Mouse (Mus musculus) urinary bladder, postnatal 4 days (tissue): Measurements from ENCODE around the gene Irs3.

ENCODE experiments used
- DNase-seq, 2 experiments: peaks; one replicate each; pipeline ENCODE4 v3.0.0; 2021 to 2022; ENCODE audit warnings: low spot score in 2 of 2

The Irs3 gene

DNA sequence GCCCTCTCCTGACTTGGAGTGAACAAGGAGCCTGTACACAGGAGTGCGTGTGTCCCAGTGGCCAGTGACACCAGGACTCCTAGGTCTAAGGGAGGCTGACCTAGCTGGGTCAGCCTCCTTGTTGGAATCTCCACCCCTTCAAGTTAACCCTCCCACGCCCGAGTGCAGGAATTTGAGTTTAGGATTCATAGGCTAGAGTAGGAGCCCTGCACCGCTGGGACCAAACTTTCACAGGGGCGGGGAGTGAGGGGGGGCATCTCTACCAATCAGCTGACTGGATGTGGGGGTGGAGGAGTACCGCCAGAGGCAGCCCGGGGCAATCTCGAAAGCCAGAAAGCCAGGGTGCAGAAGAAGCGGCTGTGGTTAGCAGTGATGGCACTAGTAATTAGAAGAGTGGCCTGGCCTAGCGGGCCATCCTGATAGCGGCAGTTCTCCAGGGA, at the start of gene Irs3:
Irs3 (minus strand) TSS at position 63 of the 440 bp plus-strand sequence.
- peak in 1 of 2 experiments; percentile 23 for DNase-seq

DNA sequence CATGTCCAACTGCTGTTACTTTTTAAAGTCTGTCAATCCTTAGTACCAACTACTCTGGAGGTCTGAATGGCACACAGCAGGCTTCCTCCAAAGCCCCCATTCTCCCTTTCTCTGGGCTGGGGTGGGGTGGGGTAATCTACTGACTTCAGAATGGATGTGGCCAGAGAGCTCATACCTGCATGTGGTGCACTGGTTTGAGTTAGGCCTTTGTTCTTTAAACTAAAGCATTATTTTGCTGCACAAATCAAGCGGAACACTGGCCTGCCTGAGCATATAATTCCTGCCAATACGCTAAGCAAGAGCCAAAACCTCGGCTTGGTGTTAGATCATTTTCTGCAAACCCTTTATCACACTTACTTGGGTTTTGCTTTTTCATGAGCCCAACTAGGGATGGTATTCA, 49.3 kb upstream of the Irs3 start:
- no peak for DNase-seq

DNA sequence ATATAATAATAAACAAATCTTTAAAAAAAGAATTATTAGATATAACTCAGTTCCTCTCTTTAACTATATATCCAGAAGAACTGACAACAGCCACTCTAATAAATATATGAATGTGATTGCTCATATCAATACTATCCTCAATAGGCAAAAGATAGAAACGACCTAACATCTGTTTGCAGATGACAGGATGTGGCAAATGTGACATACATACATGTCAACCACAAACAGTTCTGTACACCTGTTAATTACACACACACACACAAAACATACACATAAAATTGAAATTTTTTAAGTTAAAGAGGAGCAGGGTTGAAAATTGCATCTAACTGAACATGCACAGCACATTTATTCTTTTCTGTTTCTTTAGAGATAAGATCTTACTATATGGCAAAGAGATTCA, 46.4 kb upstream of the Irs3 start:
- no peak for DNase-seq

DNA sequence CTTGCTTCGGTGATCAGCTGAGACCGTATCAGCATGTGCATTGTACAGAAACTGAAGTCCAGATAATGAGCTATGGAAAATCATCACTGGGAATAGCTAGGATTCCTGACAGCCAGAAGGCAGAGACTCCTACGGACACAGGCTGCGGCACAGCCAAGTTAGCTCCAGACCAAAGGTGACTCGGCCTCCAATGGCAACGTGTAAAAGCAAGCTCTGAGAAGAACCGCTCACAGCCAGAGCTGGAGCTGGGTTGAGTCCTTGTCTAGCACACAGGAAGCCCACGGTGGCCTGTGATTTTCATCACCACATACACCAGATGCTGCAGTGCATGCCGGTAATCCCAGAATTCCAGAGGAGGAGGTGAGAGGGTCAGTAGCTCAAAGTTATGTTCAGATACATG, 45.0 kb upstream of the Irs3 start:
- no peak for DNase-seq

DNA sequence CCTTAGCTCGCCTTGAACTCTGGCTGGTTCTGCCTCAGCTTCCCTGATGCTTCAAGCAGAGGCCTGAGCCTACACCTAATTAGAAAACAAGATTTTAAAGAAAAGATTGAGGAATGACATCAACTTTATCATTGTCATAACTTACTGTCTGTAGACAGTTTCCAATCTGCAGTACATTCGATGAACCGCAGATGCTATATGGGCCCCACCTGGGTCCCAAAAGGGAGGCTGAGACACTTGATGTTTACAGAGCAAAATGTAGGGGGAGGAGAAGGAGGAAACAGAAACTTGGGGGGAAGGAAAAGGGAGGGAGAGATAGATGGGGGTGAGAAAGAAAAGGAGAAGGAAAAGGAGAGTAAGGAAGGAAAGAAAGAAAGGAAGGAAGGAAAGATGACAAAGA, 44.5 kb upstream of the Irs3 start:
- no peak for DNase-seq

DNA sequence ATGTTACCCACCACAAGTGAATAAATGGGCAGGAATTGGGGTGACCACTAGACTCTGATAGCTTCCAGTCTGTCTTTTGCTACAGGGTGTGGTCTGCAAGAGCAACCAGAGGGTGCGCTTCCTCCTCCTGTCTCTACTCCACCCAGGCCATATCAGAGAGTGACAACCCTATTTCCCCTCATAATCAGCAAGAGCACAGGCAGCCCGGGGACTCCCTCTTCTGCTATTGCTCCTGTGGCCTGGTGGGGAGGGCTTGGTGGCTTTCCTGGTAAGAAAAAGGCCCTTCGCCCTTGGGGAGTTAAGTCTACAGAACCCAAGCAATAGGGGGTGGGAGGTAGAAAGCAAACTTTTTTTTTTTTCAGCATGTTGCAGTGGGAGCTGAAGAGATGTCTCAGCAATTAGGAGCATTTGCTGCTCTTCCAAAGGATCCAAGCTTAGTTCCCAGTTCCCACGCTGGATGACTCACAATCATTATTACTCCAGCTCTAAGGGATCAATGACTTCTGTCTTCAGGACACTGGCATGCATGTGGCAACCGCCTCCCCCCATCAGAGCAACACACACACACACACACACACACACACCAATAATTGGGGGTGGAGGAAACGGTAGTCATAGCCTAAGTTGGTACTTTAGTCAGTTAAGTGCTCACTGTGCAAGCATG, 40.7 kb upstream of the Irs3 start:
- no peak for DNase-seq

DNA sequence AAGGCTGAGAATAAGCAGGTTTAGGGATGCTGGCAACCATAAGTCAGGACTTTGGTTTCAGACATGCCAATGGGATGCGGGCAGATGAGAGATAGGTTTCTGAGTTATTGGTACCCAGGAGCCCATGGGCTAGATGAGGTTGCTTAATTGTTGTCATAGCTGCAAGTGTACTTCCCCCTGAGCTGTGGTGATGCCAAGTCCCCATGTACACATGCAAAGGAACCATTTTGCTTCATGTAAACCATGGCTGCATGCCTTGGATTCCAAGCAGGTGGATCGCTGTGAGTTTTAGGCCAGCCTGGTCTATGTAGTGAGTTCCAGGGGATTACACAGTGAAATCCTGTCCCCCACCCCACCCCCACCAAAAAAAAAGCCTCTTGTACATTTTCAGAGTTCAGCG, 40.1 kb upstream of the Irs3 start:
- DNase-seq = no peak

DNA sequence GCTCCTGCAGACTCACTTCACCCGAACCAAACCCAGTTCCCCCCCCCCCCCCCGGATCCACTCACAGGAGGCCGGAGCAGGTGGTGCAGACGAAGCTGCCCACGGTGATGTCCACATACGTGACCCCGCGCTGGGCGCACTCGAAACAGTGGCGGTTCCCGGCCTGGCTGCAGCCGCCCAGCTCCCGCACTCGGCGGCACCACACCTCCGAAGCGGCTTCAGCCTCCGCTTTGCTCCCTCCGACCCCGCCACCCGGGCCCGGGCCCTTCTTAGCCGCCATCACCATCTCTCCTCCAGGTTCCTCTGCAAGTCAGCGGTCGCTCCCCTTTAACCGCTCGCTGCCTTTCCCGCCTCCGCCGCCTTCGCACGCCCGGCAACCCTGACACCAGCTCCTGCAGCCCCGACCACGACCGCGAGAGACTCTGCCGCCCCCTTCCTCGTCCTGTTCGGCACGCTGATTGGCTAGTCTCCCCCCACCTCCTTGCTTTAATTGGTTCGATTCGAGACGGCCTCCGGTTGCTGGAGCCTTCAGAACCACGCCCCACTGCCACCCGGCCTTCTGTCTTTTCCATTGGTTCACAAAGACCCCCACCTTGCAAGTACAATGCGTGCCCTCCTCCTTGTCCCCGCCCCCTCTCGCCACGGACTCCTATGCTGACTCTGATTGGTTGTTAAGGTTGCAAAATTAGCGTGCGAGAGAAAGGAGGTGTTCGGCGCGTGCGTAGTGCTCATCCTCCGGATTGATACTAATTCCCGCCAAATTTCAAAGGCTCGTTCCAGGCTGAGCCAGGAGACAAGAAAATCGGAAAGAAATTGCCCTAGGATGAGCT, 39.0 kb upstream of the Irs3 start, which contains the start of gene Agfg2:
Agfg2 (minus strand) TSS at position 433 of the 830 bp plus-strand sequence.
- DNase-seq = peak; percentile 98 to 99

DNA sequence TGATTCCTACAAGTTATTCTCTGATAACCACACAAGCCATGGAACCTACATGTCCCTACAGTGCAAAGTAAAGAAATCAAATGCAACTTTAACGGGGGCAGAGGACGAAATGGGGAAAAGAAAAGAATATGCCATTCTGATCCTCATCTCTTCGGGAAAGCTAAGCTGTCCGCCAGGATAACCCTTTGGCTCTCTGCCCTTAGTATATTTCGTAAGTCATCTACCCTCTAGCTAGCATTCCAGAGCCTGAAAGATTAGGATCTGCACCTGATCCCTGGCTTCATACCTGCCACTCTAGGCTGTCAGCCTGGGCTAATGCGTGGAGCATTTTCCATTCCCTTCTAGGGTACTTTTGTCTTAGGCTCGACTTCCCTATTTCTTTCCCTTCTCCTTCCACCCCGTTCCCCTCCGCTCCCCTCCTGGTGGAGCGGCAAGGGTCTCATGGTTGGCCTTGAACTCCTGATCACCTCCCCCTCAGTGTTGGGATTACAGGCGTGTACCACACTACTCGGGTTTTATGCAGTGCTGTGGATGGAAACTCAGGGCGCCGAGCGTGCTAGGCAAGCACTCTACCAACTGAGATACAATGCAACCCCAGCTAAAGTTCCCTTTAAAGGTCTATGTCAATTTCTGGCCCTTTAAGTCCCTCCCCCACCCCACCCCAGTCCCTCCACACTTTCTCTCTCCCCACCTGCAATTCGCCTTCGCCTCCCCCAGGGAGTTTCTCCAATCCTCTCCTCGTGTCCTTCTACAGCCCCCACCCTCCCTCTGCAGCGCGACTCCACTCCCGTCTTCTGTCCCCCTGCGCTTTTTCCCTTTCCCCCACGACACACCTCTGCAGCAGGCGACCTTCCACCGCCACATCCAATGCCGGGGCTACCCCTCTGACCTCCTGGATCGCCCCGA, 38.1 kb upstream of the Irs3 start:
- no peak for DNase-seq

DNA sequence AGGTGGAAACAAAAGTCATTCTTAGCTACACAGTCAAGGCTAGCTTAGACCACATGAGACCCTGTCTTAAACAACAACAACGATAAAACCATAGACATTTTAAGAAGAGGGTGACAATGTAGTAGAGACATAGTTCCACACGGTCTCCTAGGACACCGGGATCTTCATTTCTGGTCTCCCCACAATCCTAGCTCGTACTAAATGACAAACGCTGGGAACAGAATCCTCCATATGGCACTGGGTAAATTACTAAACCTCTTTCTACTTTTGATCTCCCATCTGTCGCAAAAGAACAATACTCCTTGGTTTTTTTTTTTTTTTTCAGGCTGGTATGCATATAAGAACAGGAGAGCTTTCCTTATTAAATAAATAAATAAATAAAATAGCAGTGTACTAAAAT, 37.0 kb upstream of the Irs3 start:
- no peak for DNase-seq

DNA sequence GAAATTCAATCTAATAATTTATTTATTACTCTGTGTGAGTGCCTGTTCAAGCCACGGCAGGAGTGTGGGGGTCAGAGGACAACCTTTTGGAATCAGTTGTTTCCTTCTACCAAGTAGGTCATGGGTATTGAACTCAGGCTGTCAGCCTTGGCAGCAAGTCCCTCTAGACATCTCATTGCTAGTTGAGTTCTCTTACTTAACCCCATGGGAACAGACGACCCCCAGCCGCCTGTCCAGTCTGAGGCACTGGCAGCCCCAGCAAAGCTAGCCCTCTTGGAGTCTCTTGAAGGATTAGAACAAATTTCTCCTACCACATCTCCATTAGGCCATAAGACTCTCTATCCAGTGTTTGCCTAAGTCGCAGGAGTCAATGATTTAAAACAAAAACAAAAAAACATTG, 34.2 kb upstream of the Irs3 start:
- DNase-seq = no peak

DNA sequence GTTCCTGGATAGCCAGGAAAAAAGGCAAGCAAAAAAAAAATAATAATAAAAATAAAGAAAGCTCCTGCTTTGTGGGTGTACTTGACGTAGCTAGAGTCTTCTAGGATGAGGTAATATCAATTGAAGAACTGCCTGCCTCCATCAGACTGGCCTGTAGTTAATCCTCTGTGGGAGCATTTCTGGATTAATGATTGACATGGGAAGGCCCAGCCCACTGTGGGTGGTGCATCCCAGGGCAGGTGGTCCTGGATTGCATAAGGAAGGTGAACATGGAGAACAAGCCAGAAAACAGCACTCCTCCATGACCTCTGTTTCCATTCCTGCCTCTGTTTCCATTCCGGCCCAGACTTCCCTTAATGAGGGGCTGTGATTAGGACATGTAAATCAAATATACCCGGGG, 33.2 kb upstream of the Irs3 start:
- DNase-seq = no peak

DNA sequence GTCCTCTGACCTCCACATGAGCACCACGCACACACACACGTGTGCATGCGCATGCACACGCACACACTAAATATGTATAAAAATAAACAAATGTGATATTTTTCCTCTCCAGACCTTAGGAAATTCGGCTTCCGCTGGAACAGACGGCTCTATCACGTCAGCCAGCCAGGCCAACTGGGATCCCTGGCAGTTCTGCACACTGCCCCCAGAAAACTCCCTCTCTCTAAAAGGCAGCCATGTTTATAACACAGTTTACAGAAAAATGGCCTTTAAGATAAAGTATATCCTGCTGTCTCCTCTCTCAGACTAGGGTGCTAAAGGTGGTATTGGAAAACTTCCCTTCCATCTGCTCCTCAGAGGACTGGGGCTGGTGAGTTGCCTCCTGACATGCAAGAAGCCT, 32.3 kb upstream of the Irs3 start:
- no peak for DNase-seq

DNA sequence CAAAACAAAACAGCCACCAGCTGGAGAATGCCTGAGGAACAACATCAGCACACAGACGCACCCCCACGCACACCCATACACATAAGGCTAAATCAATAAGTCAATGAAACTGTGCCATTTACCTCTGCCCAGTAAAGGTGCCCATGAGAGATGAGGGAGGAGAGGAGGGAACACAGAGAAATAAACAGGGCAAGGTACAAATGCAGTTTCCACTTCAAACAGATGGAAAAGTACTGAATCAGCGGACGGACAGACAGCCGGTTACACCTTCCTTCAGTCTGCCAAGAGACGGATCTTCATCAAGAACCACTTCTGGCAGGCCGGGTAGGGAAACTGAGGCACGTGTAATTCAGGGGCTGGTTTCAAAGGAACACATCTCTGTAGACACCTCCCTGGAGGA, 29.3 kb upstream of the Irs3 start:
- DNase-seq = no peak

DNA sequence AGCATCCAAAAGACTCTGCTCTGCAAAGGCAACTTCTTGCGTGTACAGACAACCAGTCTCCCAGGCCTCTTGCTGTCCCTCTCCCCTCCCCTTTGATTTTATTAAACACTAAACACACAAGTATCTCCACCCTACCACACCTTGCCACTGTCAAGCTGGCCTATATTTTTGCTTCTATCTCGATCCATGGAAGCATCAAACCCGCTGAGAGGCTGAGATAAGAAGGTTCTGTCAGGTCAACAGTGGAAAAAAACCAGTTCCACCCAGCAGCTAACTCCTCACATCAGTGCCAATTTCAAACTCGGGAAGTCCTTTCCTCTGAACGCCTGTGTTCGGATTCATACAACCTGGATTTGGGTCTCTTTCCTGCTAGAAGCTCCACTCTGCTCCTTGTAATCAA, 27.5 kb upstream of the Irs3 start:
- DNase-seq = no peak

DNA sequence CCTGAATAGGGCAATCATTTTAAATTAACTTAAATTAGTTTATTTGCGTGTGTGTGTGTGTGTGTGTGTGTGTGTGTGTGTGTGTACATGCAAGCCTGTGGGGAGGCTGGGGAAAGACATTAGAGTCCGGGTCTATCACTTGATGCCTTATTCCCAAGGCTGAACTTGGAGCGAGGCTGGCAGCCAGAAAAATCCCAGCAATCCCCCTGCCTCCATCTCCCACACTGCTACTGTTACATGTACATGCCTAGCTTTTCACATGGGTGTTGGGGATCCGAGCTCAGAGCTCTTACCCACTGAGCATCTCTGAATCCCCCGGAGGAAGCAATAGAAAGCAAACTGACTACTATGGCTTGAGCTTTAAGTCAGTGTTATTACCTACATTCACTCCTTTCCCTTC, 26.8 kb upstream of the Irs3 start:
- no peak for DNase-seq

DNA sequence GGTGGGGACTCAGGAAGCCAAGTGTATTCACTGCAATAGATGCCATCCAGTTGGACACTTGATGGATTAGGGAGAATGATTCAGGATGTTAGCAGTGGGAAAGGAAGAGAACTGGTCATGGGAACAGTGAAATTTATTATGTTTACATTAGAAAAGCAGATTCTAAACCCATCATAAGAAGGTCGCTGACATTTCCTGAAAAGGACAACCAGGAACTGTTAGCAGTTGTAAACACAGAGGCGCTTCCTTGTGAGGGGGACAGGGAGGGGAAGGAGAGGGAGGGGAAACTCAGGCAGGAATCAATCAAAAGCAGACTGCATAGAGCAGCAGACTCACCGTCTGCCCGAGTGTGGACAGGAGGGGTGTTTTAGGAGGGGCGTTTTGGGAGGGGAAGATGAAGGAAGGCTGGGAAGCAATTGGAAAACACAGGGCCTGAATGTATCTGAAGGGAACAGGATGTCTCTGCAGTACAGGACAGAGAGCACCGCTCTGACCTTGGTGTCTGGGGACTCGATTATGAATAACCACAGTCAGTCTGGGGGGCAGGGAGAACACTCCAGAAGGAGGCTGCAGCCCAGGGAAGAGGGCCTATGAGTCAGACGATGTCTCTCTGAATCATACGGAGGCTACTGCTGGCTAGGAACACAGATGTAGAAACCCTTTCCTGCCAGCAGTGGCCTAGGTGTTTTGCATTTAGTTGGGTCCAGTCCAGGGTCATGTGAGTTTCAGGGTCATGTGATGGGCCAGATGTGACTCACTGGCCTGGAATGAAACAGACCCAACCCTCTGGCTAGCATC, 26.1 kb upstream of the Irs3 start:
- DNase-seq = peak in 1 of 2 experiments; percentile 69

DNA sequence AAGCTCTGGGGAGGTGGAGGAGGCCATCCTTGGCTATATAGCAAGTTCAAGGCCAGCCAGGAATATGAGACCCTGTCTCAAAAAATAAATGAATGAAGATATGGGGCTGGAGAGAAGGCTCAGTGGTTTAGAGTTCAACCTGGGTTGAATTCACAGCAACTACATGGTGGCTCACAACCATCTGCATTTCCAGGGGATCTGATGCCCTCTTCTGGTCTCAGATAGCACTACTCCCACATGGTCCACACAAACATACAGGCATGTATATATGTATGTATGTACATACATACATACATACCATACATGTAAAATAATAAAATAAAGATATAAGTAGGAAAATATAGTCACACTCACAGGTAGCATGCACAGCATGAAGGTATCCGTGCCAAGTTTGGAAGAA, 24.7 kb upstream of the Irs3 start:
- DNase-seq = no peak

DNA sequence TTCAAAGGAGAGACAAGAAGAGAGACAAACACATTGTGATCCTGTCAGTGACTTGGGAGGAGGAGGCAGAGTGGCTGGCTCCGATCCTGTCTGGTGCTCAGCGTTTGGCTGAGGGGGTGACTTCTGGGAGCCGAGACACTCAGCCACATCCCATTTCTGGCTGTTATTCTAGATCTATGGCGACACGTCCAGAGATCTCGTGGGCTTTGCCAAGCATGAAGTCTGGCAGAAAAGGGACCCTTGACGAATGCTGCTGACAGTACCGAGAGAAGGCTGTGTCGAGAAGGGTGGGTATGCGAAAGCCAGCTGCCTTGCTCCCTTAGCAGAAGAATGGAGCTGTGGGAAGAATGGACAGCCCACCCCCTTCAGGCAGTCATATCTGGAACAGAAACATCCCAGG, 23.5 kb upstream of the Irs3 start:
- DNase-seq = no peak

DNA sequence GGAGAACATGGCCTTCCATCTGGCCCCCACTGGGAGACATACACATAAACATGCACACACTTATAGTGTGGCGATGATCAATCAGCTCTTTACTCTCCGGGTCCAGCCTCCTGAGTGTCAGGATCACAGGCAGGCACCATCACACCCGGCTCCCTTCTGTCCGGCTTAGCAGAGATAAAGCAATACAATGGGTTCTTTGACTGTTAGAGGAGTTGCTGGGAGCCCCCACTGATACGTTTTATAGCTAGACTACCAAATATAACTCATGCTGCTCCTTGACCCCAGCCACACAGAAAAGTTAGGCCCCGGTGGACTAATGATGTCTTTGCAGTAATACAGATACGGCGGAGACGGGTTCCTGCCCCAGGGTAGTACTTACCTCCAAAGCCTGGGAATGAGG, 17.5 kb upstream of the Irs3 start:
- no peak for DNase-seq

DNA sequence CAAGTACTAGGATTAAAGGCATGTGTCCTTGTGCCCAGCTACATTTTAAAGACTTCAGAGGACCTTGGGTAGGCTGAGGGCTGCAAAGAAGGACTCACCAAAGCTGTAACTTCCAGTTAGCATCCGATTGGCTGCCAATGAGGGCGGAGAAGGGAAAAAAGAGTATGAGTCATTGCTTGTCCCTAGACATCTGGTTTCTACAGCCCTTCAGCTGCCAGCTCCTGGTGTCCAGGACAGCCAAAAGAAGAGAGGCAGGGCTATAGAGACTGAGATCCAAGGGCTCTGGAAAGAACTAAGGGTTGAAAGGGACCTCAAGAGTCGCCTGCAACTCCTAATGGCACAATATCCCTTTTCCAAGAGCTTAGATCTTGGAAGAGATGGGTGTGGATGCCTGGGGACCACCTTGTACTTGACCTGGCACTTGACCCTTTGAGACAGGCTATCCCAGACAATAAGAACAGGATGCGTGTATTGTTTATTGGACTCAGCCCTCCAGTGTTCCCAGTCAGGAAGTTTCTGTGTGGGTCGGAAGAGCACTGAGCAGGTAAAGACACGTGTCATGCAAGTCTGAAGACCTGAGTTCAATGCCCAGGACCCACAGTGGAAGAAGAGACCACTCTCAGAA, 14.7 kb upstream of the Irs3 start:
- DNase-seq = no peak
